Mouse (Mus musculus): ENCODE measurements around the gene Lypd8. TPM values are rescaled to one million over a fixed set of nuclear protein-coding genes. Genes with fewer than 3 reads are reported as not detected.

The Lypd8 gene
- polyA plus RNA-seq, 1 experiment = not detected

GRCm38 (mm10) chr11:58377273-58377672, 1.6 kb upstream of the Lypd8 start:
- 83% methylated on average over 2 of the region's 2 CpGs for WGBS
- Histone ChIP-seq H3K4me1 (ENCODE audit: control insufficient read depth, insufficient read depth, low read length) (no peaks in the 10 kb centered on the region), H3K27ac (ENCODE audit: insufficient read depth, low read depth, low read length) (no peak overlapping the region), H3K4me3 (ENCODE audit: insufficient read depth, low read depth, low read length) (no peak overlapping the region)
- TF ChIP-seq CTCF (IDR thresholded peaks at IDR 0.05; ENCODE audit: insufficient read depth, low read depth, low read length) = no peak
- no peak for TF ChIP-seq POLR2A (IDR thresholded peaks at IDR 0.05; ENCODE audit: insufficient read depth, low read depth, low read length)

DNA sequence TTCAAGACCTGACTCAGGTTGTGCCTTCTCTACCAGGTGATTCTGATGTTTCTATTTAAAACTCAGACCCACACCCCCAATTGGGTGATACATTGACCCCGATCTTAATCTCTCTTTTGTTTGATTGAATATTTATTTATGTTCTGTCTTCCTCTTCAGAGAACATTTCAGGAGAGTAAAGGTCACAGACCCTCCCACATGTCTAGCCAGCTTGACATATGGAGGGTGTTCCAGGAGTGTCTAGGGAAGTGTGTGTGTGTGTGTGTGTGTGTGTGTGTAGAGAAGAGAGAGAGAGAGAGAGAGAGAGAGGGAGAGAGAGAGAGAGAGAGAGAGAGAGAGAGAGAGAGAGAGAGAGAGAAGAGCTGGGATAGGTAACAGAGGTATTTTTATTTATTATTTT, 1.2 kb upstream of the Lypd8 start:
- TF ChIP-seq POLR2A (IDR thresholded peaks at IDR 0.05; ENCODE audit: insufficient read depth, low read depth, low read length) (no peak), CTCF (IDR thresholded peaks at IDR 0.05; ENCODE audit: insufficient read depth, low read depth, low read length) (no peak)
- WGBS = 73% methylated on average over 1 of the region's 1 CpGs
- H3K27ac ChIP-seq (ENCODE audit: insufficient read depth, low read depth, low read length) = no peak overlapping the region
- no peaks in the 10 kb centered on the region for H3K4me1 ChIP-seq (ENCODE audit: control insufficient read depth, insufficient read depth, low read length)
- no peak overlapping the region for H3K4me3 ChIP-seq (ENCODE audit: insufficient read depth, low read depth, low read length)

GRCm38 (mm10) chr11:58379516-58379915, 673 bp downstream of the Lypd8 start:
- H3K4me3 ChIP-seq (ENCODE audit: insufficient read depth, low read depth, low read length) = no peak overlapping the region
- H3K4me1 ChIP-seq (ENCODE audit: control insufficient read depth, insufficient read depth, low read length) = no peaks in the 10 kb centered on the region
- no peak for TF ChIP-seq CTCF (IDR thresholded peaks at IDR 0.05; ENCODE audit: insufficient read depth, low read depth, low read length)
- no peak for TF ChIP-seq POLR2A (IDR thresholded peaks at IDR 0.05; ENCODE audit: insufficient read depth, low read depth, low read length)
- H3K27ac ChIP-seq (ENCODE audit: insufficient read depth, low read depth, low read length) = no peak overlapping the region
- WGBS = 91% methylated on average over 1 of the region's 1 CpGs

DNA sequence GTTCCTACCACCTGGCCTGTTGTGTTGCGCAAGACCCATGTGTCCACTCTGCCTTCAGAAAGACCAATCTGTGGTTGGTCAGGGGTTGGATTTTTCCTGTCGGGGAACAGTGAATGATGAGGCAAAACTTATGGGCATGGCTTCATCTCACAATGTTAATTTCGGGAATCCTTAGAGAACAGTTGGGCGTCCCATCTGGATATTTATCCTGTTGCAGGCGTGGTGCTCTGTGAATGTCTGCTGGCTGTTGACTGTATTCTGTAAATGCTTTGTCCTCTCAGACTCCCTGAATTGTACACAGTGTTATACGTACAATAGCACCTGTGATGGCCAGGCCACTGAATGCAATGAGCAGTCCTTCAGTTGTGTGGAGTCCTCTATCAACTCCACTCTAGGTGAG, 3.6 kb downstream of the Lypd8 start:
- Histone ChIP-seq H3K4me1 (ENCODE audit: control insufficient read depth, insufficient read depth, low read length) (no peaks in the 10 kb centered on the region), H3K4me3 (ENCODE audit: insufficient read depth, low read depth, low read length) (no peak overlapping the region), H3K27ac (ENCODE audit: insufficient read depth, low read depth, low read length) (no peak overlapping the region)
- WGBS = 90% methylated on average over 6 of the region's 6 CpGs
- TF ChIP-seq POLR2A (IDR thresholded peaks at IDR 0.05; ENCODE audit: insufficient read depth, low read depth, low read length) = no peak
- no peak for TF ChIP-seq CTCF (IDR thresholded peaks at IDR 0.05; ENCODE audit: insufficient read depth, low read depth, low read length)

- no peak for TF ChIP-seq POLR2A (IDR thresholded peaks at IDR 0.05; ENCODE audit: insufficient read depth, low read depth, low read length)
- no peak for TF ChIP-seq CTCF (IDR thresholded peaks at IDR 0.05; ENCODE audit: insufficient read depth, low read depth, low read length)
- Histone ChIP-seq H3K27ac (ENCODE audit: insufficient read depth, low read depth, low read length) (no peak overlapping the region), H3K4me1 (ENCODE audit: control insufficient read depth, insufficient read depth, low read length) (peaks cover 2% of the 10 kb centered on the region; the same call in 1 of the 2 replicates), H3K4me3 (ENCODE audit: insufficient read depth, low read depth, low read length) (no peak overlapping the region)
- 36% methylated on average over 6 of the region's 6 CpGs for WGBS
Observed at GRCm38 (mm10) chr11:58399985-58400645, 21.3 kb downstream of the Lypd8 start.

DNA sequence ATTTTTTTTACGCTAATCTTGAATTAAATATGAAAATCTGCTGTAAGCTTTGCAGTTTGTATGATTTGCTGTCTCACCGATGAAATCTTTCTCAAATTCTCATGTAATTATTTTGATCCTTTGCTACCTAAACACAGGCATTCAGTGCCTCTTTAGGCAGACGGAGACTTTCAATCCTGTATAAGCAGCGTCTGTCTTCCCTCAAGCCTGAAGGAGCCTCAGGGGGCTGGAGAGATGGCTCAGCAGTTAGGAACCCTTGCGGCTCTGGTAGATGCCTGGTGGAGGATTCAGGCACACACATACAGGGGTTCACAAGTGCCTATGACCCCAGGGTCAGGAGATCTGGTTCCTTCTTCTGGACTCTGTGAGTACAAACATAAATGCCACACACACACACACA, 21.8 kb downstream of the Lypd8 start:
- H3K27ac ChIP-seq (ENCODE audit: insufficient read depth, low read depth, low read length) = no peak overlapping the region
- no peak overlapping the region for H3K4me3 ChIP-seq (ENCODE audit: insufficient read depth, low read depth, low read length)
- TF ChIP-seq POLR2A (IDR thresholded peaks at IDR 0.05; ENCODE audit: insufficient read depth, low read depth, low read length) = no peak
- no peak for TF ChIP-seq CTCF (IDR thresholded peaks at IDR 0.05; ENCODE audit: insufficient read depth, low read depth, low read length)
- H3K4me1 ChIP-seq (ENCODE audit: control insufficient read depth, insufficient read depth, low read length) = peaks cover 2% of the 10 kb centered on the region; the same call in 1 of the 2 replicates
- WGBS = 53% methylated on average over 5 of the region's 5 CpGs

- Histone ChIP-seq H3K27ac (ENCODE audit: insufficient read depth, low read depth, low read length) (no peak overlapping the region), H3K4me1 (ENCODE audit: control insufficient read depth, insufficient read depth, low read length) (no peaks in the 10 kb centered on the region), H3K4me3 (ENCODE audit: insufficient read depth, low read depth, low read length) (no peak overlapping the region)
- WGBS = 26% methylated on average over 3 of the region's 3 CpGs
- TF ChIP-seq POLR2A (IDR thresholded peaks at IDR 0.05; ENCODE audit: insufficient read depth, low read depth, low read length) = no peak
- no peak for TF ChIP-seq CTCF (IDR thresholded peaks at IDR 0.05; ENCODE audit: insufficient read depth, low read depth, low read length)
Observed at GRCm38 (mm10) chr11:58408066-58408465, 29.2 kb downstream of the Lypd8 start.

DNA sequence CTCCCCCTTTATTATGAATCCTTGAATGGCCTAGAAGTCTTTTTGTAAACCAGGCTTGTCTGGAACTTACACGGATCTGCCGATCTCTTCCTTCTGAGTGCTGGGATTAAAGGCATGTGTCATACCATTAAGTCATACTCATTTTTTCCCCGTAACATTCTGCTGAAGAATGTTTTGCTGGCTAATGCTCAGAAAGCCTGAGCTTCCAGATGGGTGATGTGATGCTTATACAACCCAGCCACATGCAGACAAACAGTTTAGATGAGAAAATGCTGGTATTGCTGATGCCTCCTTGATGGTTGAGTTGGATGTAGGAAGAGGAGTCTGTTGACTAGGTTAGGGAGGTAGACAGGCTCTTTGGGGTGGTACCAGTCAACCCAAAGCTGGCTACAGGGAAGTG, 39.5 kb downstream of the Lypd8 start:
- TF ChIP-seq CTCF (IDR thresholded peaks at IDR 0.05; ENCODE audit: insufficient read depth, low read depth, low read length) (no peak), POLR2A (IDR thresholded peaks at IDR 0.05; ENCODE audit: insufficient read depth, low read depth, low read length) (no peak)
- Histone ChIP-seq H3K4me3 (ENCODE audit: insufficient read depth, low read depth, low read length) (no peak overlapping the region), H3K27ac (ENCODE audit: insufficient read depth, low read depth, low read length) (no peak overlapping the region), H3K4me1 (ENCODE audit: control insufficient read depth, insufficient read depth, low read length) (no peaks in the 10 kb centered on the region)
- WGBS = 83% methylated on average over 3 of the region's 3 CpGs

GRCm38 (mm10) chr11:58420815-58421214, 42.0 kb downstream of the Lypd8 start, which contains the start of gene 1810065E05Rik:
Gene 1810065E05Rik, plus strand, starts transcription at chr11:58421111.
- WGBS = 67% methylated on average over 1 of the region's 1 CpGs
- TF ChIP-seq POLR2A (IDR thresholded peaks at IDR 0.05; ENCODE audit: insufficient read depth, low read depth, low read length) (no peak), CTCF (IDR thresholded peaks at IDR 0.05; ENCODE audit: insufficient read depth, low read depth, low read length) (no peak)
- no peak within 1 kb of the TSS for H3K27ac ChIP-seq (ENCODE audit: insufficient read depth, low read depth, low read length)

More at GRCm38 (mm10) chr11:58420815-58421214, 42.0 kb downstream of the Lypd8 start, which contains the start of gene 1810065E05Rik:
- no peaks in the 10 kb centered on the region for H3K4me1 ChIP-seq (ENCODE audit: control insufficient read depth, insufficient read depth, low read length)
- H3K4me3 ChIP-seq (ENCODE audit: insufficient read depth, low read depth, low read length) = no peak within 1 kb of the TSS
